Mouse (Mus musculus) activated CD4-positive, CD25-positive, alpha-beta regulatory T cell, adult 4 months (primary cell): ENCODE measurements at regions not wholly inside any gene's neighbourhood (a gene's known extent, or its start where the extent isn't known, plus 50 kb on each side); places are given as distances from the start of the nearest gene placed in this dataset.
"Not testable (repeated sequence)": the region's sequence is repeated elsewhere in the genome, so short reads cannot be mapped to it uniquely, and the experiment has no call there.

ENCODE experiments used
- ATAC-seq: one replicate; pipeline ENCODE4 v1.8.0; 2017

- no peak for ATAC-seq
Observed at GRCm38 (mm10) chr13:72184116-72184845, 220.8 kb upstream of the Irx1 start.

GRCm38 (mm10) chr13:72184846-72185118 is 221.3 kb upstream of the Irx1 start:
- no peak for ATAC-seq

DNA sequence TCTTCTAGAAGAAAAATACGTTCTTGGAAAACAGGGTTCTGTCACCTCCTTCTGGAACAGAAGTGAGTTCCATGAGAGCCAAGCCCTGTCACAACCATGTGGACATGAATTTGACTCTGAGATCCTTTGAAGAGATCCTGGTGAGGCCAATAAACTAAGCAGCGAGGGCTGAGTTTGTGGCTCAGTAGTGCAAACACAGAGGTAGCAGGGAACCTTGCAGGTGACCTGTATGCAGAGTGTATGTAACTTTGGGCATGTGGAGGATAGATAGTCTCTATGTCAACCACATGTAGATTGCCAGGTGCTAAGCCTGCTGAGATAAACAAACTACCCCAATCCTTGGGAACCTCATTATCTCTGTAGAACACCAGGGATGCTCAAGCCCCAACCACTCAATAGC is 232.4 kb upstream of the Irx1 start:
- ATAC-seq = no peak

GRCm38 (mm10) chr13:72198341-72199105 is 235.0 kb upstream of the Irx1 start:
- no peak for ATAC-seq

- ATAC-seq = no peak
Observed at GRCm38 (mm10) chr13:72209518-72209917, 246.0 kb upstream of the Irx1 start.

DNA sequence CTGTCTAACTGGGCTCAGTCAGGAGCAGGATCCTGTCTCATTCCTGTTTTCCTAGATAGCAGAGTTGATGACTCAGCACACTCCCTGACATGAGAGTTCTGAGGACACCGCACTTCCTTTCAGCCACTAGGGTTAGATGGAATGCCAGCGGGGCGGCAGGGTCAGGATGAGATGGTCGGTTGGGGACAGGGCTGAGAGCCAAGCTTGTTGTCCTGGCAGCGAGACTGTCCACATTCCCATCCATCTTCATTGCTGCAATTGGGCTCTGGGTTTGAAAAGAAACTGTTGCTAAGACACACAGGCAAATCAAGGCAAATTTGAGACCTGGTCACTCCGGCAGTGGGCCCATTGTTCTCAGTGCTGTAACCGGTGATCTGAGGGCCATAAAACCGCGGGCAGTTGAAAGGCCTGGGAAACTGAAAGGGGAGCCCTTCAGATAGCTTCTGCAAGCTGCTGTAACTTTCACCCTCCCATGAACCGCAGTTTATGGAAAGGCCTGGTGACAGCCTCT is 246.5 kb upstream of the Irx1 start:
- ATAC-seq = no peak

DNA sequence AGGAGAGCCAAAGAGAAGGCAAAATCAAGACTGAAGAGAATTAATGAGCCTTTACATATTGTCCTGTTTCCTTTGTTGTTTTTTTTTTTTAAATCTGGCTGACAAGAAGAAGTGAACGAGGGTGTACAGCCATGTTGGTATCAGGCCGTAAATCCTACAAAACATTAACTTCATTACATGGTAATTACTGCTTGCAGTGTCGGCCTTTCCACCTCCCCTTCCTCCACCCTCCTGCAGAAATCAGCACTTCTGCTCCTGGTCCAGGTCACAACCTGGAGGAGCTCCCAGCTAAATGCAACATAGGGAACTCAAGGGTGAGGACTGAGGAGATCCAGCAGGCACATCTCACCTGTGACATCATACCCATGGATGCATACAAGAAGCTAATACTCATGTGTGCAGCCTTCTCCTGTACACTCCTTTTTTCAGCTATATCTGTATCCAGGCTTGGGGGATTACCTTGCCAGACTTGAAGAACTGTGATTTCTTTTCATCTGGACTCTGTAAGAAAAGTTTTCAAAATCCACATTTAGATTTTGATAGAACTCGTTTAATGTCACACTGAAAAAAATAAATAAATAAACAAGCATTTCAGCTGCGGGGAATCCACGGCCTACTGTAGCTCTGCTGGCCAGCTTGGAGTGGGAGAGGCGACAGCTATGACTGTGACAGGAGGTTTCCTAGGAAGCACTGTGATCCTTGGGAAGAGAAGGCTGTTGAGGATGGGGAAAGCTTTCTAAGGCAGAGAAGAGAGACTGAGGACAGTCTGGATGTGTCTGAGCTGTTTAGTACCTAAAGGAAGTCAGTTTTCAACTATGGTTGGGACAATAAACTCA is 247.2 kb upstream of the Irx1 start:
- no peak for ATAC-seq

DNA sequence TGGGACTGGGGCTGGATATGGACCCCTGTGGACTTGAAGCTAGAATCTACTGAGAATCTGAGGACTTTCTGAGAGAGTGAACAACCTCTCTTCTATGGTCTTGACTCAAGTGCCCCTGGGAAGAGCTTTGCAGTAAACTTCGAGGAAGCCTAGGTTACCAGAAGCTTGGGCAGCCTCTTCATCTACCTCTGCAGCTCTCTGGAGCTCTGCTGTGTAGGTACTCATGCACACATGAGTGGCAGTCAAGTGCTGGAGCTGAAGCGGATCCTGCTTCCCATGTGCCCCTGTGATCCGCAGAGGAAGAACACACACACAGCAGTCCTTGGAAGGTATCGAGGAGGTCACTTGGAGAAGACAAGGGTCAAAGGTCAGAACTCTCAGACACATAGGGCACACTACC is 248.2 kb upstream of the Irx1 start:
- no peak for ATAC-seq

DNA sequence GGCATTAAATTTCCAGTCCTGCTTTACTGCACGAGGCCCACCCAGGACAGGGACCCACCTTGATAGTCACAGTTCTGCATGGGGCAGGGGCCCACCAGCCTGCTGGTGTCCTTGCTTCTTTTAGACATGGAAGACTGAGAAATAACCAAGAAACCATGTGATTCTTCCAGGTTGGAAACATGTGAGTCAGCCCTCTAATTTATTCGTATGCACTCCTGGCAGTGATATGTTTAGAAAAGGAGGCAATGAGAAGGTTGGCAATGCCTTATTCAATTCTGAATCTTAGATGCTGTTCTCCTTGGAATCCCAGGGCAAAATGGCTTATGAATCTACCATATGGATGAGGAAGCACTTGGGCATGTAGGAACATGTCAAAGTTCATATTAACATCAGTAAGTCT is 249.2 kb upstream of the Irx1 start:
- ATAC-seq = no peak

DNA sequence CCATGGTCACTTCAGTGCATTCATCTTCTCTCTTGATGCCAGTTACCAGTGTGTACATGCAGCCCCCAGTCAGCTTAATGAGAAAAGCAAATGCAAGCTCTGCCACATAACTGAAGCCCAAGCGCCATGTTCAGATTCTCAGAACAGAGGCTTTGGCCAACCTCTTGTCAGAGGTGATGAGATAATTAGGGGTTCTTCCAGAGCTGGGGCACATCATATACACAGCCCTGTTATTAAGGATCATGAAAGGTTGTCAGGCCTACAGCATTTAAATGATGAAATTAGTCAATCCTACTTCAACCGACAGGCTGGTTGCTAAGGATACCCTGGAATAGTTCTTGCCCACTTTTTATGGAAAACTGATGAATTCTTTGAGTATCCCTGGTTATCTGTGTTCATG is 255.8 kb upstream of the Irx1 start:
- no peak for ATAC-seq

DNA sequence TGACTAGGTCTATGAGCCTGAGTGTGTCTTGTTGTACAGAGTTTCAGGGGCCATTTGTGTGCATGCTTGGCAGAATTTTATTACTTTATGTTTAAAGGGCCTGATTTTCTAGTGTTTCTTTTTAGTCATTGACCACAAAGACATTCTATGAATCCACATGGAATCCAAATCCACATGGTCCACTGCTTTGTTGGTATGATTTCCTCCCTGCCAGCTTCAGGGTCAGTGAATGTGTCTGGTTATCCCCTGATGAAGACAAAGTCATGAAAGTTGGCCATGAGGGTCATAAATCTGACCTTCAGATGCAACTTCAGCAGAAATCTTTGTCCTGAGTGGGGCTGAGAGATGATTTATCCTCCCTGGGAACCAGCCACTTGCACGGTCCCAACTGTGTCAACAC is 263.6 kb upstream of the Irx1 start:
- no peak for ATAC-seq

DNA sequence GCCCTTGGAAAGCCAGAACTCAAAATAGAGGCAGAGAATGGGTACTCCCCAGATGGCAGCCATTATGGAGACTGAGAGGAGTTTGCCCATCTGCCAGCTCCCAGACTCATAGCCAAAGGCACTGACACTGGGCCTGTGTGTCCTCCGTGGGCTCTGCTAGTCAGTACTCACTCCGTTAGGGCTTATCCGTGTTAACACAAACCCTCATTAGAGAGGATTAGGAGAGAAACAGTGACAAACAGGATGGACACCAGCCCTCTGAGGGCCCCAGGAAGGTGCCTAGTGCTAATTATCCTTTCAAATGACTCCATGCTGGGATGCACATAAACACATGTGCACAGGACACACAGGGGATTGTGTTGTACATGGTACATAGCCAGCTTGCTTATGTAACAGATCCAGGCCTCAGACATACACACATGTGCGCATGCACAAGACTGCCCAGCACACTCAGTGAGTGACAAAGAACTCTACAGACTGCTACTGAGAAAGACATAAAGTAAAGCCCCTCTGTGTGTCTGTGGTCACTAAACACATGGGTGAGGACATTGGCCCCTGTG is 267.6 kb upstream of the Irx1 start:
- no peak for ATAC-seq

DNA sequence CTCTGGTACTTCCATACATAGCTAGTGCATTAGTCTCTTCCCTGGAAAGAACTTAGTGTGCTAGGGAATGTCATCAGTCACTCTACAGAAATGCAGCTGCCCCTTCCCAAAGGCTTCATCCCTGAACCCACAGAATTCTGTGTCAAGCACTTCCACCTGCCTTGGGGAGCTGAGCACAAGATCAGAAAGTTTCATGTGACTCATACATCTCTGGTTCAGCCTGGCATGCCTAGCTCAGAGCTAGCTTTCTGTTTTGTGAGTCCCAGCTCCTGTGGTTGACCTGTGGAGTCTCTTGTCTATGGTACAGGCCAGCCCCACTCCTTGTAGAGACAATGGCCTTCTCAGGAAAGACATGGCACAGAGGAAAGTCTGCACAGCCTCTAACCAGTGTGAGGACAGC is 268.6 kb upstream of the Irx1 start:
- ATAC-seq = no peak

GRCm38 (mm10) chr13:72241919-72242318 is 278.4 kb upstream of the Irx1 start:
- ATAC-seq = no peak

GRCm38 (mm10) chr13:72250419-72250818 is 286.9 kb upstream of the Irx1 start:
- ATAC-seq = no peak

DNA sequence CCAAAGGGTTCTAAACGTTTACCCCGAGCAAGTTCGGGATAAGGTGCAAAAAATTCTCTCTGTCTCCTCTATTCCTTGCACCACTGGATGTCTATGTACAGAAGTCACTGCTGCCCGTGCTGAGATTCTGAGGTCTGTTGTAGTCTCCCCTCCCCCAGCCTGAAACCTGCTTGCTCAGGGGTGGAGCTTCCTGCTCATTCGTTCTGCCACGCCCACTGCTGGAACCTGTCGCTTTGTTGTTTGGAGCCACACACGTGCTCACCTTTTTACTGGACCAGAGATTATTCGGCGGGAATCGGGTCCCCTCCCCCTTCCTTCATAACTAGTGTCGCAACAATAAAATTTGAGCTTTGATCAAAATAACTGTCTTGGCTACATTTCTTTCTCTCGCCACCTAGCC is 289.7 kb upstream of the Irx1 start:
- not testable (repeated sequence) for ATAC-seq

DNA sequence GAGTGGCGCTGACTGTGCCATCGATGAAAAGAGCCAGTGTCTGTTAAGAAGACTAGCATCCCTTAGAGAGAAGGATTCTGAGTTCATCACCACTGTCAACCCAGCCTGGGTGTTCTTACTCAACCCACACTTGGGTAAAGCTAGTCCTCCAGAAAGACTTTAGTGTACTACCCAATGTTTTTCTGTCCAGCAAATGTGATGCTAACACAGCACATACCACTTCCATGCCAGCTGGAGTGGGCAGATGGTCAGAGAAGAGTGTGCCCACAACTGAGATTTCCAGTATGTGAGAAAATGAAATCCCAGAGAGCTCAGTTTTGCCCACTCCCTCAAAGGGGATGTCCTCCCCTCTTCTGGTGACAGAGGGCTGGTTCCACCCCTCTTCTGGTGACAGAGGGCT is 295.3 kb upstream of the Irx1 start:
- ATAC-seq = no peak

- no peak for ATAC-seq
Observed at GRCm38 (mm10) chr13:72264416-72264815, 300.9 kb upstream of the Irx1 start.

GRCm38 (mm10) chr13:72265116-72265515 is 301.6 kb upstream of the Irx1 start:
- no peak for ATAC-seq

- no peak for ATAC-seq
Observed at GRCm38 (mm10) chr13:72265650-72266049, 302.1 kb upstream of the Irx1 start.

- no peak for ATAC-seq
Observed at GRCm38 (mm10) chr13:72266174-72266768, 302.7 kb upstream of the Irx1 start.

GRCm38 (mm10) chr13:72280343-72280742 is 316.8 kb upstream of the Irx1 start:
- no peak for ATAC-seq

DNA sequence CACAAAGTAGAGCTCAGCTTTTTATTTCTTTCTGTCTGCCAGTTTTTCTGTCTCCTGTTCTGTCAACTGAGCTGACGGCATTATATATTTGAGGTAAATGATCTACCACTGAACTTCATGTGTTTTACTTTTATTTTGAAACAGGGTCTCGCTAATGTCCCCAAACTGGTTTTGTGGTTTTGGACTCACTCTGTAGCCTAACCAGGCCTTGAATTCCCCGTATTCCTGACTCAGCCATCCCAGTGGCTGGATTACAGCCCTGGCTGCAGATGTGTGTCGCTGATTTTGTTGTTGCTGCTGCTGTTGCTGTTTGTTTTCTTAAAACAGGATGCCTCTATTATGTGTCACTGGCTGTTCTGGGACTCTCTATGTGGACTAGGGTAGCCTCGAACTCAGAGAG is 317.3 kb upstream of the Irx1 start:
- no peak for ATAC-seq
